Mouse (Mus musculus): ENCODE measurements around the gene Zfp59.

The Zfp59 gene

GRCm38 (mm10) chr7:27881721-27882120 lies 43.3 kb downstream of the Zfp59 start:
- DNase-seq = no peak

- no peak for DNase-seq
These were observed 62.2 kb downstream of the Zfp59 start for GRCm38 (mm10) chr7:27900601-27901000.

GRCm38 (mm10) chr7:27905061-27905848 lies 66.8 kb downstream of the Zfp59 start:
- no peak for DNase-seq

Measured in liver (tissue).